Comparison of ENCODE assay signal across 1 mouse cellular context in the genomic region with DNA sequence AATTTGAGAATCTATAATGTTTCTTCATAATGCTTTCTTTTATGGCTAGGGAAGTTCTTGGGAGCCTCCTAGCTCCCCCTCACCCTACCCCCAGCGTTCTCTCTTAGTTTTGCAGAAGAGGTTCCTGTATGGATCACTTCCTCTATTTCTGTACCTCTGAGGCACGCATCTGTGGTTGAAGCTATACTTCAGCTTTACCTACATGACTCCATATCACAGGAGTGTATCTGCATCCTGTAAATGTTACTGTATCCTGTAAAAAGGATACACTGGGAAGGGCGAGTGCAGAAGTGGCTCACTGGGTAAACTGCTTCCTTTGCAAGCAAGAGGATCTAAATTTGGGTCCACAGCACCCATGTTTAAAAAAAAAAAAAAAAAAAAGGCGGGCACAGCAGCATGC.
TF ChIP-seq lines count a peak whose summit lies in the region.

No protein-coding gene starts in this region.

TF ChIP-seq in CH12.LX, 34 proteins besides CTCF, POLR2A, EP300 and RAD21 (continued from another document):
- TF ChIP-seq KAT2A (IDR thresholded peaks at IDR 0.05; ENCODE audit: insufficient replicate concordance, low read length) (no peak), MAFK (IDR thresholded peaks at IDR 0.05; ENCODE audit: insufficient replicate concordance, low read length) (no peak), MAX (IDR thresholded peaks at IDR 0.05; ENCODE audit: low read length) (no peak), SIN3A (IDR thresholded peaks at IDR 0.05; ENCODE audit: low read length) (no peak), MXI1 (IDR thresholded peaks at IDR 0.05; ENCODE audit: low read depth, low read length) (no peak)
